Mouse (Mus musculus): ENCODE measurements around the gene Rab11fip4.

DNA sequence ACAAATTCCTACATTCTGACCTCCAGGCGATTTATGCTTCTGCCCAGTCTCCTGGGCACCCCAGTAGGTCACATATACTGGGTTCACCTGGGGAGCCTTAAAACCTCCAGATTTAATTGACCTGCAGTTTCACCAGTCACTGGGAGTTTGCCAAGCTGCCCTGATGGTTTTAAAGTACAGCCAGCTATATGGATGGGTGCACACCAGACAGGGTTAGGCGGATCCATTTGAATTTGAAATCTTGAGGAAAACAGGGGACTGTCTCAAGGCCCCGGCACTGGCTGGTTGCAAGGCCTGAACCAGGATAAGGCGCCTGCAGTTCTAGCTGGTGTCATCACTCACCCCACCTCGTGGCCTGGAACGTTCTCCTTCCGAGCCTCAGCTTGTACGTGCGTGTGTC lies 52.7 kb downstream of the Rab11fip4 start:
- TF ChIP-seq ZNF384 (IDR thresholded peaks at IDR 0.05; ENCODE audit: low read depth, low read length), result no peak
- no peak for TF ChIP-seq EP300 (IDR thresholded peaks at IDR 0.05; ENCODE audit: low read length)
- no peak for TF ChIP-seq POLR2A (IDR thresholded peaks at IDR 0.05; ENCODE audit: low read depth, low read length)
- no peak for TF ChIP-seq CTCF (conservative IDR thresholded peaks at IDR 0.05 in 1 of 2, IDR thresholded peaks at IDR 0.05 in 1 of 2; ENCODE audit: low read depth in 2 of 2, low read length in 2 of 2)
- TF ChIP-seq TCF12 (IDR thresholded peaks at IDR 0.05; ENCODE audit: low read depth, low read length), result no peak
- no peak for TF ChIP-seq CHD1 (IDR thresholded peaks at IDR 0.05; ENCODE audit: low read depth, low read length)
- TF ChIP-seq HCFC1 (IDR thresholded peaks at IDR 0.05; ENCODE audit: low read depth, low read length), result no peak
- no peak for TF ChIP-seq MEF2A (IDR thresholded peaks at IDR 0.05; ENCODE audit: borderline replicate concordance, low read depth, low read length)
- no peak for TF ChIP-seq ZC3H11A (IDR thresholded peaks at IDR 0.05; ENCODE audit: low read depth, low read length)
- no peak for TF ChIP-seq MAZ (IDR thresholded peaks at IDR 0.05; ENCODE audit: low read depth, low read length)
- no peak for TF ChIP-seq USF2 (conservative IDR thresholded peaks at IDR 0.05; ENCODE audit: low read depth, low read length)
- no peak for TF ChIP-seq ELF1 (IDR thresholded peaks at IDR 0.05; ENCODE audit: low read depth, low read length)
- TF ChIP-seq NRF1 (IDR thresholded peaks at IDR 0.05; ENCODE audit: low read depth, low read length), result no peak
- no peak for TF ChIP-seq BHLHE40 (IDR thresholded peaks at IDR 0.05; ENCODE audit: low read depth, low read length)

Measured in CH12.LX (cell line).